Mouse (Mus musculus): ENCODE data around the gene Asnsd1. TPM values are rescaled to one million over a fixed set of nuclear protein-coding genes. Genes with fewer than 3 reads are reported as not detected.
"Not testable (repeated sequence)": the region's sequence is repeated elsewhere in the genome, so short reads cannot be mapped to it uniquely, and the experiment has no call there.

Asnsd1 gene
- polyA plus RNA-seq (2015; fragmentation: Nextera tagmentation; extraction: Ambion mirVana), result 44.1 and 45.5 TPM in 2 replicates

DNA sequence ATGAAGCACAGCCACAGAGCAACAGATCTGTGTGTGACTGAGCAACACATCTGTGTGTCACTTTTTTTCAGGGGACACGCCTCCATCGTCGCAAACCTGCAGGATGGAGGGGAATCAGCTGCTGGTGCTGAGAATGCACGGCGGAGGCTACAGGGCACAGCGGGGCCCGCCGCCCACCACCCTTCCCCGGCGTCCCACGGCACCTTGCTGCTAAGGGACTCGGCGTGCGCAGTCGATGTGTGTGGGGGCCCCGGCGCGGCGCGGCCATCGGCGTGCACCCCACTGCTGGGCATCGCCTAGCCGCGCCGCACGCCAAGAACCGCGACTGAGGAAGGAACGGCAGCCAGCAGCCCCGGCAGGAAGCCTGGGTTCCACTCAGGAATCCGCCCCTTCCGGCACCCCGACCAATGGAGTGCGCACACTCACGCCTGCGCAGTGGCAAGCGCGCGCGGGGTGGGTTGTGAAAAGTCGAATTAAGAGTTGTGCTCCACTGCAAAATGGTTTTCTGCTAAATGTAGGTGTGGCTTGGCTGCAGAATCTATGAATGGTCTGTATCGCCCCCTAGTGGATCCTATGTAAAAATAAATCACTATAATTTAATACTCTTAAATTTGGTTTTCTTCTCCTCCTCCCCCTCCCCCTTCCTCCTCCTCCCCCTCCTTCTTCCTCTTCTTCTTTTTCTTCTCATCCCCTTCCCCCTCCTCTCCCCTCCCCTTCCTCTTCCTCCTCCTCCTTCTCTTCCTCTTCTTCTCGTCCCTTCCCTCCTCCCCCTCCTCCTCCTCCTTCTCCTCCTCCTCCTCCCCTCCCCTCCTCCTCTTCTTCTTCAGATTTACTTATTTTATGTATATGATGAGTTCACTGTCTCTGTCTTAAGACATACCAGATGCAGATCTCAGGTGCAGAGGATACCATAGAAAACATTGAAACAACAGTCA, at the start of gene Asnsd1, which contains the start of the genes Asdurf and Gm28551:
Gene Asnsd1, minus strand, starts transcription at position 426 of the 935 bp plus-strand sequence.
Gene Asdurf, minus strand, starts transcription at position 293 of the 935 bp plus-strand sequence.
Gene Gm28551, minus strand, starts transcription at position 341 of the 935 bp plus-strand sequence.
- Histone ChIP-seq H3K27me3 (replicated peaks; ENCODE audit: control insufficient read depth, insufficient read depth, low read length) (no peaks in the 10 kb centered on the region), H3K36me3 (ENCODE audit: control insufficient read depth, insufficient read depth) (peaks cover 16% of the 10 kb centered on the region), H3K4me2 (replicated peaks; ENCODE audit: low read depth) (peak within 1 kb of the TSS; percentile 71), H3K4me1 (replicated peaks; ENCODE audit: control insufficient read depth, insufficient read depth, low read length) (no peaks in the 10 kb centered on the region), H3K27ac (ENCODE audit: low read depth, low read length) (peak within 1 kb of the TSS; percentile 80), H3K9ac (ENCODE audit: low read depth, low read length) (peak within 1 kb of the TSS; percentile 77), H3K9me3 (ENCODE audit: control insufficient read depth) (no peaks in the 10 kb centered on the region), H3K4me3 (ENCODE audit: low read depth, low read length) (peak within 1 kb of the TSS; percentile 87)
- under 1% methylated on average over 44 of the region's 44 CpGs for WGBS
- peak; percentile 100 for ATAC-seq
- TF ChIP-seq CTCF (IDR thresholded peaks at IDR 0.05; ENCODE audit: low read depth), result peak; percentile 77

DNA sequence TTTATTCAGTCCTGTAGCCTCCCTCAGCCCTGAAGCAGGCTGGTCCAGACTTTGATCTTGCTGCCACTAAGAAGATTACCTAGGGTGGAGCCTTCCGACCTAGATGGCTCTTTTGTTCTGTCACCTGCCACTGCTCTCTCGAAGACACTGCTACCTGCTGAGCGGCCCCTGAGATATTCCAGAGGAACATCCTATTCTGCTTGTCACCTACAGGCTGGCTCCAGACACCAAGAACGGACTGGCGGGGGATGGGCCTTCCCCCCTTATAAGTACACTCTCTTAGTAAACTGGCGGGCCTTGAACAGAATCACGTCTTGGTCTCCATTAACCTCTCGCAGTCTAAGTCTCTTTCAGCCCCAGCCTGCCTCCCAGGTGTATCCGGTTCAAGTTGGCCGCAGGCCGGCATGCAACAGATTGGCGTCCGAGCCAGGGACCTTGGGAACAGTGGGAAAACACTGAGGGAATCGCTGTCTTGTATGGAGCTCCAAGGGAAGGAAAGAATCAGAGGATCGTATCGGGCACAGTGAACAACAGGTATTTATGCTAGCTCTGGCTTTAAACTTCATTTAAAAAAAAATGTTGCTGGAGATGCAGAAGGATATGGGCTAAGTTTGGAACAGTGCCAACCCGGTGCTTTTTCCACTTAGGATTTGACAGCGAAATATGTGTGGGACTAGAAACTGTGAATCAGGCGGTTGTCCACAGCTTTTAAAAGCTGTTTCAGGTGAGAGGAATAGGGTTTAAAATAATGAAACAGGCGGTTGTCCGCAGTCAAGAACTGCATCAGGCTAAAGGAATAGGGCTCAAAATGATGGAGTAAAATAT, 41.6 kb upstream of the Asnsd1 start:
- H3K4me3 ChIP-seq (ENCODE audit: low read depth, low read length); H3K9me3 ChIP-seq (ENCODE audit: control insufficient read depth); H3K4me2 ChIP-seq (replicated peaks; ENCODE audit: low read depth); H3K4me1 ChIP-seq (replicated peaks; ENCODE audit: control insufficient read depth, insufficient read depth, low read length); H3K27ac ChIP-seq (ENCODE audit: low read depth, low read length); H3K36me3 ChIP-seq (ENCODE audit: control insufficient read depth, insufficient read depth); H3K27me3 ChIP-seq (replicated peaks; ENCODE audit: control insufficient read depth, insufficient read depth, low read length); ATAC-seq; H3K9ac ChIP-seq (ENCODE audit: low read depth, low read length): not testable (repeated sequence)
- 37% methylated on average over 21 of the region's 21 CpGs for WGBS

DNA sequence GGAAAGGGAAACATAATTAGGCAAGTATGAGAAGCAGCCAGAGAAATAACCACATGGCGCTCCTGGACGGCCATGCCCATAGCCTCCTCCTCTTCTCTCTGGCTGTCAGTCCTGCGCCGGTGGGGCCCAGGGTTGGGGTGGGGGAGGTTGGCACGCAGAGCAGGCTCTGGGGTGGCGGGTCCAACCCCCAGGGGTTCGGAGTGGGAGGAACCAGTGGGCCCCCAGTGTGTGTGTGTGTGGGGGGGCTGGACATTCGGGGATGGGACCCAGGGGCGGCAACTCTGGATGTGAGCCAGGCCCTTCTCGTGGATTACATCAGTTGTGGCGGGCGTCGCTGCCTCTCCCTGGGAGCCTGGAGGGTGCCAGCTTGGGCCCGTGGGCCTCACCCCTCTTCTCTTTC, 36.2 kb upstream of the Asnsd1 start:
- Histone ChIP-seq H3K27ac (ENCODE audit: low read depth, low read length) (no peak overlapping the region), H3K4me3 (ENCODE audit: low read depth, low read length) (no peak overlapping the region), H3K4me1 (replicated peaks; ENCODE audit: control insufficient read depth, insufficient read depth, low read length) (no peaks in the 10 kb centered on the region), H3K36me3 (ENCODE audit: control insufficient read depth, insufficient read depth) (no peaks in the 10 kb centered on the region), H3K9me3 (ENCODE audit: control insufficient read depth) (no peaks in the 10 kb centered on the region), H3K27me3 (replicated peaks; ENCODE audit: control insufficient read depth, insufficient read depth, low read length) (no peaks in the 10 kb centered on the region), H3K9ac (ENCODE audit: low read depth, low read length) (no peak overlapping the region), H3K4me2 (replicated peaks; ENCODE audit: low read depth) (no peak overlapping the region)
- no peak for TF ChIP-seq CTCF (IDR thresholded peaks at IDR 0.05; ENCODE audit: low read depth)
- ATAC-seq, result no peak
- WGBS, result 98% methylated on average over 11 of the region's 14 CpGs

DNA sequence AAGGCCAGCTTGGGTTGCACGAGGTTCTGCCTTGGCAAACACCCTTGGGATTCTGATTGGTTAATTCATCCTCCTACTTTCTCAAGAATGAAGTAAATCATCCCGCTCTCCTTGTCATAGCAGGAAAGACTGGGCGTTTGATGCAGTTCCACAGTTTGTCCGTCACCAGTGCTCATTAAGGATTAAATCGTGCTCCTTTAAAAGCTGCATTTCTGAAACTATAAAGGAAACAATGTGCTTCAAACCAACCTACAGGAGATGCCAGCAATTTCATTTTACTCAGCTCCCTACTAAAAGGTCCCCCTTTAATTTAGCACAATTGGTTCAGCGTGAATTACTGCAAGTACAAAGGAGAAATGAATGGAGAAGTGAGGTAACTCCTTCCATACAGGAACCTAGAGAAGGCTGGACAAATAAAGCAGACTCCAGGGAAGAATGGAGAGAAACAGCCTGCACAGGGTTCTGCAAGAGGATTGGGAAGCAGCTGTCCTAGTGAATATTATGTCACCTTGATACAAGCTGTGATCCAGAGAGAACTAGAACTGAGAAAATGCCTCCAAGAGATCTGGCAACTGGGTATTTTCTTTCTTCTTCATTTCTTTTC, 31.6 kb upstream of the Asnsd1 start:
- H3K36me3 ChIP-seq (ENCODE audit: control insufficient read depth, insufficient read depth), result no peaks in the 10 kb centered on the region
- no peak overlapping the region for H3K4me3 ChIP-seq (ENCODE audit: low read depth, low read length)
- TF ChIP-seq CTCF (IDR thresholded peaks at IDR 0.05; ENCODE audit: low read depth), result no peak
- WGBS, result 64% methylated on average over 6 of the region's 6 CpGs
- H3K4me1 ChIP-seq (replicated peaks; ENCODE audit: control insufficient read depth, insufficient read depth, low read length), result no peaks in the 10 kb centered on the region
- no peak overlapping the region for H3K9ac ChIP-seq (ENCODE audit: low read depth, low read length)
- no peak overlapping the region for H3K27ac ChIP-seq (ENCODE audit: low read depth, low read length)
- H3K27me3 ChIP-seq (replicated peaks; ENCODE audit: control insufficient read depth, insufficient read depth, low read length), result no peaks in the 10 kb centered on the region
- H3K9me3 ChIP-seq (ENCODE audit: control insufficient read depth), result no peaks in the 10 kb centered on the region
- ATAC-seq, result no peak
- no peak overlapping the region for H3K4me2 ChIP-seq (replicated peaks; ENCODE audit: low read depth)

DNA sequence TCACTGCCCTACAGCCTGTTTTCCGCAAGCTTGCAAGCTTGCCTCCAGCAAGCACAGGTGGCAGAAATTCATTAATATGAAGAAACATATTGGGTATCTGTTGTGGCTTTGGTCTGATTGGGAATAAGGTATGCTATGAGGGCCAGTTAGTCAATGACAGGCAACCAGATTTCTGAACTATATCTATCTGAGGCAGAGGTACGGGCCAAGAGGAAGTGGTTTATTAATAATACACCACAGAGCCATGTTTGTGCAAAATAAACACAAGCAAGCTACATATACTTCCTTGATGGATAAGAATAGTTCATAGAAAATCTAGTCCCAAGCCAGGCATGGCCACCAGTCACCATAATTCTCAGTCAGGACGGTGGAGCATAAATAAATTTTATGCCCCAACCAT, 25.2 kb upstream of the Asnsd1 start:
- TF ChIP-seq CTCF (IDR thresholded peaks at IDR 0.05; ENCODE audit: low read depth), result no peak
- no peak overlapping the region for H3K4me3 ChIP-seq (ENCODE audit: low read depth, low read length)
- H3K9ac ChIP-seq (ENCODE audit: low read depth, low read length), result no peak overlapping the region
- H3K4me2 ChIP-seq (replicated peaks; ENCODE audit: low read depth), result no peak overlapping the region
- H3K9me3 ChIP-seq (ENCODE audit: control insufficient read depth), result no peaks in the 10 kb centered on the region
- H3K27me3 ChIP-seq (replicated peaks; ENCODE audit: control insufficient read depth, insufficient read depth, low read length), result no peaks in the 10 kb centered on the region
- H3K36me3 ChIP-seq (ENCODE audit: control insufficient read depth, insufficient read depth), result no peaks in the 10 kb centered on the region
- H3K4me1 ChIP-seq (replicated peaks; ENCODE audit: control insufficient read depth, insufficient read depth, low read length), result no peaks in the 10 kb centered on the region
- 67% methylated on average over 3 of the region's 3 CpGs for WGBS
- ATAC-seq, result no peak
- no peak overlapping the region for H3K27ac ChIP-seq (ENCODE audit: low read depth, low read length)

DNA sequence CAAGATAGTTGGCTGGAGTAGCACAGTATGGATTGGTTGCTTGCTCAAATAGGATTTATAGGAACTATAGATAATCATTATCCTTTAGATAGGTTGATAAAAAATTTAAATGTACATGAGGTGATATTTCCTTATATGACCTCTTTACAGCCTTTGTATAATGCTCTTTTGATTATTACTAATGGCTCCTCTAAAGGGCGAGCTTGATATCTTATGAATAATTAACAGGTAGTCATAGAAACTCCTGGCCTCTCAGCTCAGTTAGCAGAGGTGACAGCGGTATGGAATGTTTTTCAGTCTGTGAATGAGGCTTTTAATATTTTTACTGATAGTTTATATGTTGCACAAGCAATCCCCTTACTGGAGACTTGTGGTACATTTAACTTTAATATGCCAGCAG, 23.4 kb upstream of the Asnsd1 start:
- H3K4me2 ChIP-seq (replicated peaks; ENCODE audit: low read depth); H3K9ac ChIP-seq (ENCODE audit: low read depth, low read length); H3K27me3 ChIP-seq (replicated peaks; ENCODE audit: control insufficient read depth, insufficient read depth, low read length); H3K27ac ChIP-seq (ENCODE audit: low read depth, low read length); ATAC-seq; H3K9me3 ChIP-seq (ENCODE audit: control insufficient read depth); H3K4me1 ChIP-seq (replicated peaks; ENCODE audit: control insufficient read depth, insufficient read depth, low read length); H3K4me3 ChIP-seq (ENCODE audit: low read depth, low read length); H3K36me3 ChIP-seq (ENCODE audit: control insufficient read depth, insufficient read depth): not testable (repeated sequence)
- WGBS, result 37% methylated on average over 2 of the region's 2 CpGs

All from intestine, postnatal 0 days (tissue).